ENCODE assay signal across 1 mouse cellular context in genomic region chr9:107626844-107627277, GRCm38 (mm10).
TF ChIP-seq lines count a peak whose summit lies in the region.

No protein-coding gene starts in this region.

TF ChIP-seq in C2C12, 6 proteins besides CTCF, POLR2A, EP300 and RAD21:
- no peak for TF ChIP-seq MYOG (IDR thresholded peaks at IDR 0.05; ENCODE audit: control insufficient read depth, extremely low read depth, insufficient read length)
- TF ChIP-seq CEBPB (IDR thresholded peaks at IDR 0.05; ENCODE audit: low read depth) = no peak
- TF ChIP-seq FOSL1 (IDR thresholded peaks at IDR 0.05; ENCODE audit: insufficient read depth, low read length, poor library complexity, severe bottlenecking) = no peak
- TF ChIP-seq MAX (IDR thresholded peaks at IDR 0.05) = no peak
- no peak for TF ChIP-seq USF1 (IDR thresholded peaks at IDR 0.05; ENCODE audit: low read depth)
- TF ChIP-seq MYOD1 (IDR thresholded peaks at IDR 0.05; ENCODE audit: control insufficient read depth, insufficient read length, low read depth) = no peak
